Mouse (Mus musculus) C2C12 (cell line): Measurements from ENCODE around the gene Agtr1a.

ENCODE experiments used
- CEBPB ChIP-seq: IDR thresholded peaks from one replicate; pipeline ENCODE4 v1.6.1; 2011; ENCODE audit warnings: low read depth, mild to moderate bottlenecking, control low read depth, moderate library complexity
- CTCF ChIP-seq: IDR thresholded peaks from one replicate; pipeline ENCODE4 v1.5.1; 2011; ENCODE audit not compliant: control insufficient read depth, insufficient read depth, insufficient read length
- MYOD1 ChIP-seq: IDR thresholded peaks from one replicate; pipeline ENCODE4 v1.6.1; 2011; ENCODE audit warnings: low read depth; ENCODE audit not compliant: control insufficient read depth, insufficient read length
- MYOG ChIP-seq: IDR thresholded peaks from one replicate; pipeline ENCODE4 v1.6.1; 2011; ENCODE audit not compliant: control insufficient read depth, insufficient read length; ENCODE audit errors: extremely low read depth

- TF ChIP-seq MYOG (no peak), CTCF (no peak), MYOD1 (no peak), CEBPB (no peak)
These were observed 12.1 kb downstream of the Agtr1a start for GRCm38 (mm10) chr13:30348306-30348705.
